Mouse (Mus musculus): ENCODE data around the gene Ifrd2.

Ifrd2 gene

GRCm38 (mm10) chr9:107625351-107626128 is 38.1 kb downstream of the Ifrd2 start:
- DNase-seq = no peak

- no peak for DNase-seq
These were observed 38.9 kb downstream of the Ifrd2 start for GRCm38 (mm10) chr9:107626158-107626843.

GRCm38 (mm10) chr9:107626844-107627277 is 39.4 kb downstream of the Ifrd2 start:
- peak; percentile 77 for DNase-seq

GRCm38 (mm10) chr9:107627387-107628255 is 40.2 kb downstream of the Ifrd2 start:
- no peak for DNase-seq

- no peak for DNase-seq
These were observed 41.4 kb downstream of the Ifrd2 start for GRCm38 (mm10) chr9:107628721-107629410.

GRCm38 (mm10) chr9:107629411-107629730 is 41.9 kb downstream of the Ifrd2 start:
- no peak for DNase-seq

GRCm38 (mm10) chr9:107629901-107630425 is 42.5 kb downstream of the Ifrd2 start:
- no peak for DNase-seq

GRCm38 (mm10) chr9:107630576-107630975 is 43.1 kb downstream of the Ifrd2 start:
- DNase-seq = no peak

GRCm38 (mm10) chr9:107631311-107631826 is 43.9 kb downstream of the Ifrd2 start:
- DNase-seq = no peak

GRCm38 (mm10) chr9:107631861-107632260 is 44.4 kb downstream of the Ifrd2 start:
- DNase-seq = no peak

- DNase-seq = no peak
These were observed 45.0 kb downstream of the Ifrd2 start for GRCm38 (mm10) chr9:107632478-107632877.

GRCm38 (mm10) chr9:107633091-107633660 is 45.7 kb downstream of the Ifrd2 start:
- peak; percentile 86 for DNase-seq

GRCm38 (mm10) chr9:107633661-107634405 is 46.4 kb downstream of the Ifrd2 start:
- no peak for DNase-seq

- no peak for DNase-seq
These were observed 47.2 kb downstream of the Ifrd2 start for GRCm38 (mm10) chr9:107634406-107635278.

- DNase-seq = peak; percentile 96
These were observed 48.0 kb downstream of the Ifrd2 start, which contains the start of gene Gnai2 for GRCm38 (mm10) chr9:107635279-107636028. TSS of gene Gnai2 (minus strand) at chr9:107635367.

- no peak for DNase-seq
These were observed 49.6 kb downstream of the Ifrd2 start for GRCm38 (mm10) chr9:107637070-107637469.

GRCm38 (mm10) chr9:107640257-107640772 is 52.9 kb downstream of the Ifrd2 start:
- DNase-seq = no peak

GRCm38 (mm10) chr9:107641666-107642065 is 54.2 kb downstream of the Ifrd2 start:
- DNase-seq = no peak

Measured in right cerebral cortex, adult 18-20 months (tissue).